Mouse (Mus musculus) testis, adult 2 months (tissue): ENCODE data around the gene Tctn1. TPM values are rescaled to one million over a fixed set of nuclear protein-coding genes. Genes with fewer than 3 reads are reported as not detected.
A peak's percentile ranks its signal among the peaks of the same experiment; 100 is the strongest.

Experiments used
- H3K27ac ChIP-seq: fragments of 200-500 bp; 2 replicates; pipeline ENCODE4 v1.5.1; 2012; ENCODE audit warnings: low read depth, low read length; ENCODE audit not compliant: control insufficient read depth, insufficient read depth
- H3K27me3 ChIP-seq: fragments of 200-500 bp; 2 replicates; pipeline ENCODE4 v1.6.1; 2012; ENCODE audit warnings: mild to moderate bottlenecking, low read length, moderate library complexity; ENCODE audit not compliant: control insufficient read depth, insufficient read depth
- H3K36me3 ChIP-seq: fragments of 200-500 bp; 2 replicates; pipeline ENCODE4 v1.6.1; 2012; ENCODE audit warnings: mild to moderate bottlenecking, low read length; ENCODE audit not compliant: control insufficient read depth, insufficient read depth
- H3K4me1 ChIP-seq: fragments of 200-500 bp; 2 replicates; pipeline ENCODE4 v1.6.1; 2012; ENCODE audit warnings: low read length; ENCODE audit not compliant: control insufficient read depth, insufficient read depth
- H3K4me3 ChIP-seq: fragments of 200-500 bp; 2 replicates; pipeline ENCODE4 v1.5.1; 2012; ENCODE audit warnings: low read depth, mild to moderate bottlenecking, low read length, moderate library complexity, mixed read lengths; ENCODE audit not compliant: control insufficient read depth
- CTCF ChIP-seq: fragments of 200-500 bp; IDR thresholded peaks from 2 replicates; pipeline ENCODE4 v1.5.1; 2012; ENCODE audit warnings: low read depth, mild to moderate bottlenecking, inconsistent platforms, low read length, moderate library complexity; ENCODE audit not compliant: control insufficient read depth, insufficient read depth, insufficient replicate concordance
- POLR2A ChIP-seq: fragments of 200-500 bp; IDR thresholded peaks from 2 replicates; pipeline ENCODE4 v1.6.1; 2012; ENCODE audit warnings: low read depth, mild to moderate bottlenecking, inconsistent platforms, low read length, moderate library complexity; ENCODE audit not compliant: control insufficient read depth
- polyA plus RNA-seq: library from polyadenylated mRNA; depleted of rRNA; stranded (reverse); fragments of >200 nt; gene quantifications from 2 replicates; pipeline ENCODE4 v1.2.3, GENCODE M21; 2012

Tctn1 gene
- polyA plus RNA-seq, 1 experiment, result 59.8 TPM

DNA sequence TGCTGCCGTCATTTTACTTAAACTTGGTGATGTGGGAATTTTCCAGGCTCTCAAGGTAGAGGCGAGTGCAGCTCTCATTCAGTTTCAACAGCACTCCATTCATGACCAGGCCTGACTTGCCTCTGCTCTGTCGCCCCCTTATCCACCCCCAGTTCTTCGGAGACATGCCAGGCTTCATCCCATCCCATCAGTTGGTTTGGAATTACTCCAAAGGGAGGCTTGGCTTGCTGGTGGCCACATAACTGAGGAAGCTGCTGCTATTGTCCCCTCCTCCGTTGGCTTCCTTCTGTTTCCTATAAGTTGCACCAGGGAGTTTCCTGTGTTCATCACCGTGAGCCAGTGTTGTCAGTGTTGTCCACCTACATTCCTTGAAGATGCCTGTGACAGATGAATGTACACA lies 40.3 kb upstream of the Tctn1 start:
- TF ChIP-seq CTCF, result no peak
- no peak for TF ChIP-seq POLR2A
- Histone ChIP-seq H3K36me3 (no peaks in the 10 kb centered on the region), H3K4me3 (no peak overlapping the region), H3K4me1 (peaks cover 4% of the 10 kb centered on the region), H3K27ac (no peak overlapping the region), H3K27me3 (no peaks in the 10 kb centered on the region)

DNA sequence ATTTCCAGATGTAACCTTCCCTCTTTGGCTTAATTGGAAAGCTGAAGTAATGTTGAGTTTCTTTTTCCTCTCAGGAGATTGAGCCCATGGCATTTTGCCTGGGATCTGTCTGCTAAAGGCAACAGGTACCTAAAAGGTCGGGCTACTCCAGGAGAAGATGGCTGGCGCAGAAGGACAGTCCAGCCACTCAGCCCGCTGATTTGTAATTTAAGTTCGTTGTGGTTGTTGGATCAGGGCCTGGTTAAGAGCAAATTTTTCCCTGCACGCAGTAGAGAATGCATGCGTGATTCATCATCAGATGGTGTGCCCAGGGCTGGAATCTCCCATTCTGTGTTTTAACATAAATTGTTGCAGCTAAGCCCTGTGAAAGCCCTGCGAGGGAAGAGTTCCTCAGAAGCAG lies 39.7 kb upstream of the Tctn1 start:
- no peak overlapping the region for H3K27ac ChIP-seq
- H3K36me3 ChIP-seq, result no peaks in the 10 kb centered on the region
- peaks cover 4% of the 10 kb centered on the region for H3K4me1 ChIP-seq
- H3K4me3 ChIP-seq, result no peak overlapping the region
- TF ChIP-seq CTCF (no peak), POLR2A (no peak)
- H3K27me3 ChIP-seq, result no peaks in the 10 kb centered on the region

DNA sequence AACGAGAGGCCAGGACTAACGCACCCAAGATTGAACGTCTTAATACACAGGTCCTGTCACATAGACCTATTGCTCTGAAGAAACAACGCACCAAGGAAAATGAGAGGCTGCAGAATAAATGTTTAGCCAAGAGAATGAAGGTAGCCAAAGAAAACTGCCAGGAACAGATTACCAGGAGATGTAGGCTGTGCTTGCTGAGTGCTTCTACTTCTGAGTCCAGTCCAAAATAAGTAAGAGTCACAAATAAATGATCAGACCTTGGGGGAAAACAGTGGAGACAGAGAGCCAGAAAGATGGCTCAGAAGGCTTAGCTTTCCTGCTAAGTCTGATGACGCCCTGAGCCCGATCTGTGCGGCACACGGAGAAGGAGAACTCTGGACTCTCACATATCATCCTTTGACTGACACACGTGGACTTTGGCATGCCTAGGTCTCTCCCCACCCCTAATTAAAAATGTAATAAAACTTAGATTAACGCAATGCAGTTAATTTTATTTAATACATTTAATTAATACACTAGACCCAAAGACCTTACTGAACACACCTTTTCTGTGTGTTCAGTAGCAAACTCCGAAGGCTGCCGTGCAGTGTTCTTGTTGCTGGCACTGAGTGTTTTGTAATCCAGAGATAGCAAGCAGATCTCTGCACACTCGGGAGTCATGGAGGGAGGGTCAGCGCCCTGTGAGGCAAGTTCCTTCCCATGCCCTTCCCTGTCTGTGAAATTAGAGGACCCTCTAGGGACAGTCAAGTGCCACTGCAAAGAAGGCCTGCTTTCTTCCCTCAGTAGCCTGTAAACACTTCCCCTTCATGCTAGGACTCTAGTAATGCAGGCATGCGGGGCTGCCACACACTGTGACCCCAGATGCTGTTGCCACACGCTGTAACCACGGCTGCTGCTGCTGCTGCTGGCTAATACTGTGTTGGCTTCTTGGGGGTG lies 38.8 kb upstream of the Tctn1 start:
- Histone ChIP-seq H3K4me3 (peak overlapping the region; percentile 15), H3K27me3 (no peaks in the 10 kb centered on the region), H3K27ac (no peak overlapping the region), H3K4me1 (peaks cover 4% of the 10 kb centered on the region), H3K36me3 (no peaks in the 10 kb centered on the region)
- TF ChIP-seq CTCF (no peak), POLR2A (no peak)

DNA sequence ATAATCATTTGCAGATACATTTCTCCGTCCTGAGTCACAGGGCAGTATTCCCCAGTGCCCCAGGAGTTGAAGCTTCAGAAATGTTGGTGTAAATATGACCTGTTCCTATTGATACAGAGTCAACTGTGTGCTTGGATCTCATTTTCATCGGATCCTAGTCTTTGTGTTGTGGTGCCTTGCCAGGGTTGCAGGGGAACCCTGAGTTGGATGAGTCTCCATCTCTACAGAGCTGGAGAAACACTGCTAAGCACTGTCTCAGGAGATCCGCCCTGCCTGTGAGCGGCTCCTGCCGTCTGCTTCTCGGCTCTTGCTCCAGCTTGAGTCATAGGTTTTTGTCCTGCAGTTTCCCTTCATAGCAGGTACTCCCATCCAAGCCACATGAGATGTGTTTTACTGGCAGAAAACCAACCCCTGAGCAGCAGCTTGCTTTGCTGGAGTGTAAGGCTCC lies 35.8 kb upstream of the Tctn1 start:
- TF ChIP-seq POLR2A (no peak), CTCF (no peak)
- H3K4me1 ChIP-seq, result peaks cover 4% of the 10 kb centered on the region
- H3K36me3 ChIP-seq, result no peaks in the 10 kb centered on the region
- no peak overlapping the region for H3K4me3 ChIP-seq
- H3K27ac ChIP-seq, result no peak overlapping the region
- H3K27me3 ChIP-seq, result no peaks in the 10 kb centered on the region

DNA sequence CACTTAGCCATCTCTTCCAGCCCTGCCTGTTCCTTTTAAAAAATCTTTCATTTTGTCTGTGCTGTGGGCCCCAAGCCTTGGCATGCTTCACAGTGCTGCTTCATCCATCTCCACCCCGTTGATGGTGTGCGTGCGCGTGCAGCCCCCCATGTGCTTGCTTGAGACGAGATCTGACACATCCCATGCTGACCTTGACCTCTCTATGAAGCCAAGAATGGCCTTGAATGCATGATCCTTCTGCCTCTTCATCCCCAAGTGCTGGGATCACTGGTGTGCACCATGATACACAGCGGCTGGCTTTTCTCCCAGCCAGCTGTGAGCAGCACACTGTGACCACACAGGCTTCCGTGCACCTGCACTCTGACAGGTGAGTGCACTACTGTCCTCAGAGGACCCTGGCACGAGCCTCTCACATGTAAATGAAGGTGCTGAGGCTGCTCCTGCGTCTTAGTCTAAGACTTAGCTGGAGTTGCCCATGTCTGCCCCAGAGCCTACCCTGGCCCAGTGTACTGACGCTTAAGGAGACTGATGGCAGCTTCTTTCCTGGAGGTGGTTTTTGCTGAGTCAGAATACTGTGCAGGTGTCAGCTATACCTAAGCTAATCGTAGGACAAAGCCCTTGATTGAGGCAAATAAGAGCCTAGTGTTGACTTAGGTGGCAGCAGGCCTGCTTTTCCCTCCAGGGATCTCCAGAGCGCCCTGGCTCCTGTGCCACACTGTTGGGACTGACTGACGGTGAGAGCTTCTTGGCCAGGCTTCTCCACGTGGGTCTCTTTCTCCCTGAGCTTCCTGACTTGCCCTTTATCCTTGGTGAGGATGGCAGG lies 31.1 kb upstream of the Tctn1 start:
- Histone ChIP-seq H3K4me3 (no peak overlapping the region), H3K4me1 (no peaks in the 10 kb centered on the region; the same call in 1 of the 2 replicates), H3K27ac (no peak overlapping the region), H3K27me3 (no peaks in the 10 kb centered on the region), H3K36me3 (no peaks in the 10 kb centered on the region)
- TF ChIP-seq POLR2A (no peak), CTCF (no peak)

DNA sequence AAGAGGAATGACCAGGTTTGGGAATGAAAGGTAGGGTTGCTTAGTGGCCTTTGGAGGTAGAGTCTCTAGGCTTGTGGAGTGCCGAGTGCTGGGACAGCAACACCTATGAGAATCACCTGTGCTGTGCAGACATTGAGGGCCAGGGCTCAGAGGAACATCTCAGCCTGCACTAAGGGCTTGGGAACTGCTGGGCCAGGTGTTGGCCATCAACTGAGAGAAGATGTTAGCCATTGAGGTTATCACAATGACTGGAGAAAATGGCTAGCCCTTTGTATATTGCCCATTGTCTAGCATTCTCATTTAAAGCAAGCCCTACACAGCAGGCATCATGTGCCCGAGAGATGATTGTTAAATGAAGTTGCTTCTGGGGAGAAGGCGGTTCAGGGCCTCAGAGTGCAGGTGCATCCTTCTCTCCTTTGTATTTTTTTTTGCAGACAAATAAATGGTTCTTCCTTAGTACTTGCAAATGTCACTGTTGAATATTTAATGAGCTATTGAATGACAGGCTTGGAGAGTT lies 30.0 kb upstream of the Tctn1 start:
- Histone ChIP-seq H3K27me3 (no peaks in the 10 kb centered on the region), H3K4me3 (no peak overlapping the region), H3K27ac (no peak overlapping the region), H3K4me1 (no peaks in the 10 kb centered on the region; the same call in 1 of the 2 replicates), H3K36me3 (no peaks in the 10 kb centered on the region)
- TF ChIP-seq CTCF (no peak), POLR2A (no peak)

DNA sequence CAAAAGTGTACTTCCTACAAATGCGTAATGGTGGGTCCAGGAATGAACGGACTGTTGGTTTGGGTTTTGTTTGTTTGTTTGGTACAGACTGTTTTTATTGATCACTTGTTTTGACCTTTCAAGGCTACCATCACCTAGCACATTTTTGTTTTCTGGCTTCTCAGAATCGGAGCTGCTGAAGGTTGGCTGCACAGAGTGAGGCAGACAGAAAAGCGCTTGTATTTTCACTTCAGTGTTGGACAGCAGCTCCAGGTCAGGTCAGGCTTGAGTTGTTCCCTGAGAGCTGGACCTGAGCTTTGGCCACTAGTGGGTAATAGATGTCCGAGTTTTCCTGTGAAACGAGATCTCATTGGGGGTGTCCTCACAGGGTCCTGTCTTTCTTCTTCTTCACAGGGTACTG lies 28.9 kb upstream of the Tctn1 start:
- Histone ChIP-seq H3K4me1 (no peaks in the 10 kb centered on the region; the same call in 1 of the 2 replicates), H3K4me3 (no peak overlapping the region), H3K27ac (no peak overlapping the region), H3K27me3 (no peaks in the 10 kb centered on the region), H3K36me3 (no peaks in the 10 kb centered on the region)
- no peak for TF ChIP-seq CTCF
- no peak for TF ChIP-seq POLR2A
